Mouse (Mus musculus): ENCODE data around the gene 6430548M08Rik. TPM values are rescaled to one million over a fixed set of nuclear protein-coding genes. Genes with fewer than 3 reads are reported as not detected.

The 6430548M08Rik gene
- 10 to 100 TPM; 15.1 to 19.3 TPM for total RNA-seq (2021)
- long read RNA-seq, experiment 1, full-length matches to known transcripts: 2 of 8 reads
- long read RNA-seq, experiment 1, partial matches to known transcripts: 2 of 8 reads
- long read RNA-seq, experiment 1, other reads (novel, unspliced or antisense): 4 of 8 reads
- long read RNA-seq, experiment 2, full-length matches to known transcripts: 2 of 3 reads
- long read RNA-seq, experiment 2, partial matches to known transcripts: 0 of 3 reads
- long read RNA-seq, experiment 2, other reads (novel, unspliced or antisense): 1 of 3 reads

GRCm38 (mm10) chr8:120113758-120114255 is at the start of gene 6430548M08Rik:
Gene 6430548M08Rik (plus strand): TSS chr8:120114152.
- peak; percentile 100 for DNase-seq

- no peak for DNase-seq
Observed at GRCm38 (mm10) chr8:120065611-120066010, 48.3 kb upstream of the 6430548M08Rik start.

DNA sequence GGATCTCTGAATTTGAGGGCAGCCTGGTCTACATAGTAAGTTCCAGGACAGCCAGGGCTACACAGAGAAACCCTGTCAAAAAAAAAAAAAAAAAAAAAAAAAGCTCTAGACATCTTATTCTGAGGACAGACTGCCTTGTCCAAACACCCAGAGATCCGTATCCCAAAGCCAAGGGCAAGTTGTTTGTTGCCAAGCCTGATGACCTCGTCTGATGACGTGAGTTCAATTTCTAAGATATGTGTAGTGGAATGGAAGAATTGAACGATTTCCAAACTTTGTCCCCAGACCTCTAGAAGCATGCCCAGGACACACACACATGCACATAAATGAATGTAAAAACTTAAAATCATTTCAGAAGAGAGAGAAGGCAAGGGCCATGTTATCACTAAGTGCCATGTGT is 47.7 kb upstream of the 6430548M08Rik start:
- DNase-seq: no peak

DNA sequence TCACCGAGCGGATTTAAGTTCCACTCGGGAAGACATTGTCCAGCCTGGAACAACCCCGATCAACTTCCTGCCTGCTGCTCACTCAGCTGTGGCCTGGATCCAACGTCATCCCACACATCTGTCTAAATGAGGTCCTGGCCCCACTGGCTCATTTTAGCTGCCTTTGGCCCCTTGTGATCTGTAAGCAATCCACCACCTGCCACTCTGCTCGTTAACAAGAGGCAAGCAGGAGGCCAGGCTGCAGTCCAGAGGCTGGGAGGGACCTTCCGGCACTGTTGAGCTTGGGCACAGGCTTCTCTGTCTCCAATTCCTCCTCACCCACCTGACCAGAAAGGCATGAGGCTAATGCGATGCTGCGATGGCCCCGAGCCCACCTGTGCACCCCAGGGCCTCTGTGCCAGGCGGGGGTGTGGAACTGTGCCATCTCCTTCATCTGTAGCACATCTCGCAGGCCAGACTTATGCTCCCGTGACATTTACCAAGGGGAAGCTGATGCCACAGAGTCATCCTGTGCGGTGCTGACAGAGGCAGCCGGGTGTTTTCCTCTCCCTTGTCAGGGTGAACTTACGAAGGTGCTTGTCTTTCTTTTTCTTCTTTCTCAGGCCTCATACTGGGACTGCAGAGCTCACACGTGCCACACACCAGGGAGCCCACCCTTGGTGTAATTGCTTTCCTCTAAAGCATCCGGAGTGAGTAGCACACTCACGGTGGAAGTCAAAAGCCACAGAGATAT is 45.9 kb upstream of the 6430548M08Rik start:
- peak; percentile 77 to 92 for DNase-seq

DNA sequence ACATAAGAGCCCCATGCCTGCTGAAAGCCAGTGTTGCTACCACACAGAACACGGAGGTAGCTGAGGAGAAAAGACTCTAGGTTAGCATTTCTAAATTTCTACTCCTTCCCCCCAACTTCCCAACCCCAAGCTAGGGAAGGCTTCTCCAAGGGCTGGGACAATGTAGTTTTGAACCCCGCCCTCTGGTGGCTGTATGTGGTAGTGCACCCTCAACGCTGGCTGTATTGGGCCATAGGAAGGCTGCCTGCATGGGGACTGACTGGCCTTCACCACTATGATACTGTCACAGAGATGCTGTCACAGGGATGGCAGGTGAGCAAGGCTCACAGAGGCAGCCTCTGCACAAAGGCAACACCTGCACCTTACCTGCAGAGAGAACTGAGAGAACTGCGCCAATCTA is 42.3 kb upstream of the 6430548M08Rik start:
- DNase-seq: peak; percentile 81 to 94

- DNase-seq: peak; percentile 33 to 54
Observed at GRCm38 (mm10) chr8:120072259-120072658, 41.7 kb upstream of the 6430548M08Rik start.

GRCm38 (mm10) chr8:120072827-120073226 is 41.1 kb upstream of the 6430548M08Rik start:
- peak in 1 of 2 experiments; percentile 69 for DNase-seq

GRCm38 (mm10) chr8:120074516-120074915 is 39.4 kb upstream of the 6430548M08Rik start:
- DNase-seq: no peak

GRCm38 (mm10) chr8:120075347-120075746 is 38.6 kb upstream of the 6430548M08Rik start:
- no peak for DNase-seq

DNA sequence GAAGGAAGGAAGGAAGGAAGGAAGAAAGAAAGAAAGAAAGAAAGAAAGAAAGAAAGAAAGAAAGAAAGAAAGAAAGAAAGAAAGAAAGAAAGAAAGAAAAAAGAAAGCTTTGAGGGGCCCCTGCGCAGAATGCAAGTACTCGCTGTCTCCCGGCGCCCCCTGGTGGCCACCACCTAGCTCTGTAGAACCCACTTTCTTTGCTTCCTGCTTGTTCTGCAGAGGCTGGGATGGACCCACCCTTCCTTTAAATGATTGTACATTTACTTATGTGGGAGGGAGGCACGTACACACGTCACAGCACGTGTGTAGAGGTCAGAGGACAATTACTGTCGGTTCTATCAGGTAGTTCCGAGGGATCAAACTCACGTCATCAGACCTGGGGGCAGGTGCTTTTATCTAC is 35.9 kb upstream of the 6430548M08Rik start:
- peak; percentile 76 to 85 for DNase-seq

DNA sequence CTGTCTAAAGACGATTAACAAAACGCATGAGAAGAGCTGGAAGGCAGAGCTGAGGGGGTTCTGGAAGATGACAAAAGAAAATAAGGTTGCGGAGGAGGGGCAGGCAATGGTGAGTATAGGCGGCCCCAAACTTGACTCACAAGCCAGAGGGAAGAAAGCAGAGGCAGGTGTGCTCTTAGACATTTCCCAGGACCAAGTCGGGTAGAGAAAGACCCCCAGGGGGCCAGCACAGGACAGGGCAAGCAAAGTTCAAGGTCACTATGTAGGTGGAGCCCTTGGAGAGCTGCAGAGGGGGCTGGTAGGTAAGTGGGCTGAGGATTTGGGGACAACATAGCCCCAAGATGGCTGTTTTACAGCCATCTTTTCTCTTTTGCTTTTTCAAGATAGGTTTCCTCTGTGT is 34.6 kb upstream of the 6430548M08Rik start:
- DNase-seq: no peak

- peak in 1 of 2 experiments; percentile 27 for DNase-seq
Observed at GRCm38 (mm10) chr8:120083261-120083660, 30.7 kb upstream of the 6430548M08Rik start.

- DNase-seq: no peak
Observed at GRCm38 (mm10) chr8:120084783-120085182, 29.2 kb upstream of the 6430548M08Rik start.

GRCm38 (mm10) chr8:120089511-120089910 is 24.4 kb upstream of the 6430548M08Rik start:
- no peak for DNase-seq

GRCm38 (mm10) chr8:120091032-120091431 is 22.9 kb upstream of the 6430548M08Rik start:
- no peak for DNase-seq

DNA sequence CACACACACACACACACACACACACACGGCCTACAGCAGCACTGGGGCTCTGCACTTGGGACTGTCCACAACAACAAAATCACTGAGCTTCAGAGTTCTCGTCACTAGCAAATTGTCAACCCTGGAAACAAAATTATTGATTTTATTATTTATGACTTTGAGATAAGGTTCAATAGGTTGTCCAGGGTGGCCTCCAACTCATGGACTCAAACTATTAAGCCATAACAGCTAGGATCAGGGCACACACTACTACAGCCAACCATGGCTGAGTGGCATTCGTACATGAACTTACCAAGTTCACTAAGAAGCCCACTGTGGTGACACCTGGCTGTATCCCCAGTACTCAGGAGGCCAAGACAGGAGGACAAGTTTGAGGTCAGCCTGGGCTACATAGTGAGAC is 20.8 kb upstream of the 6430548M08Rik start:
- no peak for DNase-seq

DNA sequence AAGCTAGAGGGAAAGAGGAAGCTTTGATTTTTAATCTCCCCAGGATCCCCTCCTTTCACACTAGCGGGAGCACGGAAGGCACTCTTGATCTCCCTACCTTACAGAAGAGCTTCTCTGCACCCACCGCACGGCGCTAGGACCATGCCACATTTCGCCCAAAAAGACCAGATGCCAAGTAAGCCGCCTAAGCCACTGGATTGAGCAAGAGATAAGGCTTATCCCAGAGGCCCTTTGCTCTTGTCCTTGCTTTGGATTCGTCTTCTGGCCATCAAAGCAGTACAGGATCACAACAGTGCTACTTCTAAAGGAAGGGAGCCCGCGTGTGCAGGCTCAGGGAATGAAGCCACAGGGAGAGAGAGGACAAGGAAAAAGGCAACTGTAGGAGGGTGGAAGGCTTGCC is 19.2 kb upstream of the 6430548M08Rik start:
- DNase-seq: no peak

- DNase-seq: no peak
Observed at GRCm38 (mm10) chr8:120096486-120096885, 17.5 kb upstream of the 6430548M08Rik start.

- peak in 1 of 2 experiments; percentile 36 for DNase-seq
Observed at GRCm38 (mm10) chr8:120100388-120101067, 13.4 kb upstream of the 6430548M08Rik start.

DNA sequence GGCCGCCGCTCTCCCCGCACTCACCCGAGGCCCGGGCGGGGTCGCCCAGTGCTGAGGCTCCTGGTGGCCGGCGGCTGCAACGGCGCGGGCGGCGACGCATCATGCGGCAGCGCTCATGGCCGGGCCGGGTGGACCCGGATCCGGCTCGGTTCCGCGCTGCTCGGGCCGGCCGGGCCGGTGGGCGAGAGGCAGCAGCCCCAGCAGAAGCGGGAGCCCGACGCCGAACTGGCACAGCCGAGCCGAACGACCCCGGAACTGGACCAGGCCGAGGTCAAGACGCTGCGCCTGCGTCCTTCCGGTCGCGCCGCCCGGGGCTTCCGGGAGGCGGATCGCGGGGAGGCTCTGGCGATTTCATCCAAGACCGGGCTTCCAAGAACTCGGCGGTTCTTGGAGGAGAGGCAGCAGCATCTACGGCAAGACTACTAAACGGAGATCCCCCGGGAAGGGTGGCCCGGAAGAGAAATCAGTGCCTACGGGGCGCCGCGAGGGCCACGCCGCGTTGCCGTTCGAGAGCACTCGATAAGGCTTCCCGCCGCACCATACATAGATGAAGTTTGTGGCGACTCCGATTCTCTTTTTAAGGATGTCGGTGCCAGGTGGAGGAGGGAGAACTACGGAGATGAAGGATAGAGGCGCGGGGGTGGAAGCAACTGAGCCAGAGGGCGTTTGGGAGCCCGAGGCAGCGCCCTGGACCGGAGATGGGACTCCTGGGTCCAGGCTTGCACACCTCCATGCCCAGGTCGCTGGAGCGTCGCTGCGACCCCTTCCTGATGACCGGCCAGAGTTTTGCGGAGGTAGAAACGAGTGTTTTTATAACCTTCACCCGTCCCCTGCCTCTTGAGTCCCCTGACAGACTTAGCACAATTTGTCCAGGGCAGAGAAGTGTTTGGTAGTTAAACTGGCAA is 12.6 kb upstream of the 6430548M08Rik start, which contains the start of gene Zdhhc7:
Gene Zdhhc7 (minus strand): TSS at position 415 of the 905 bp plus-strand sequence.
- DNase-seq: peak; percentile 90 to 93

DNA sequence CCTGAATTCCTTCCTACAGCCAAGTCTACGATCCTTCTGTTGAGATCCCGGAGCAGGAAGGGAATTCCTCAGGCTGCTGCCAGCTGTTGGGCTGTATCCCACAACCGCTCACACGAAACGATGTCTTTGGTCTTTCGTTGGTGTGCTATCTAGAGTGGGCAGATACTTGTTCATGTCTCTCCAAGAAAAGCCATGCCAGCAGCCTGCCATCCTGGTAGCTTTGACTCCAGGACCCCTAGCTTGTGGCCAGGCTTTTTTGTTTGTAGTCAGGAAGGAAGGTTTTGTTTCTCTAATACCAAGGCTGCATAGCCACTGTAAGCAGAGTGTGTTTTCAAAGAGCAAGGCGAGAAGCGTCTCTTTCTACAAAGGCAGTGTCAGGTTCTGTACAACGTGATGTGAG is 10.0 kb upstream of the 6430548M08Rik start:
- no peak for DNase-seq

Data from heart, adult 18-20 months (tissue).